Mouse (Mus musculus) frontal cortex, postnatal 10 days (tissue): ENCODE results near the gene Kcnab3.

Source experiments
- DNase-seq, 2 experiments: peaks; one replicate each; pipeline ENCODE4 v3.0.0; 2022; ENCODE audit warnings: low spot score in 2 of 2, mixed read lengths in 1 of 2

Kcnab3 gene

GRCm38 (mm10) chr11:69369990-69370816, 44.1 kb downstream of the Kcnab3 start:
- DNase-seq, result no peak

- DNase-seq, result no peak
Measured at GRCm38 (mm10) chr11:69370817-69371215, 44.8 kb downstream of the Kcnab3 start.

- no peak for DNase-seq
Measured at GRCm38 (mm10) chr11:69371601-69372000, 45.5 kb downstream of the Kcnab3 start.

- DNase-seq, result peak in 1 of 2 experiments; percentile 40
Measured at GRCm38 (mm10) chr11:69372056-69372779, 46.2 kb downstream of the Kcnab3 start.

GRCm38 (mm10) chr11:69372780-69373170, 46.7 kb downstream of the Kcnab3 start:
- DNase-seq, result no peak

- DNase-seq, result no peak
Measured at GRCm38 (mm10) chr11:69373223-69373965, 47.3 kb downstream of the Kcnab3 start.

- DNase-seq, result no peak
Measured at GRCm38 (mm10) chr11:69375646-69376045, 49.6 kb downstream of the Kcnab3 start.

- DNase-seq, result no peak
Measured at GRCm38 (mm10) chr11:69377766-69378165, 51.7 kb downstream of the Kcnab3 start.

GRCm38 (mm10) chr11:69379600-69379999, 53.5 kb downstream of the Kcnab3 start:
- no peak for DNase-seq

- DNase-seq, result no peak
Measured at GRCm38 (mm10) chr11:69381356-69381755, 55.3 kb downstream of the Kcnab3 start.
